Mouse (Mus musculus): Measurements from ENCODE around the gene Ifnb1.
A peak's percentile ranks its signal among the peaks of the same experiment; 100 is the strongest.
"Not testable (repeated sequence)": the region's sequence is repeated elsewhere in the genome, so short reads cannot be mapped to it uniquely, and the experiment has no call there.

Ifnb1 gene

DNA sequence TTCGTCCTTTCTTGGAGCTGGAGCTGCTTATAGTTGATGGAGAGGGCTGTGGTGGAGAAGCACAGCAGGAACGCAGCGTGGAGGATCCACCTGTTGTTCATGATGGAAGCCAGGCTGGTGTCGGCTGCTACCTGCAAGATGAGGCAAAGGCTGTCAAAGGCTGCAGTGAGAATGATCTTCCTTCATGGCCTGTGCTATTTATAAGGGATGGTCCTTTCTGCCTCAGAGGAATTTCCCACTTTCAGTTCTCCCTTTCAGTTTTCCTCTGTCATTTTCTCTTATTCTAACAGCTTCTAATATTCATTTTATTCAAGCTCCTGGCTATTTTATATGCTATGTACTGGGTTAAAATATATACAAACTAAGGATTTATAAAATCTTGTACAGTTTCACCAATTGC lies at the start of gene Ifnb1:
Gene Ifnb1 (minus strand): TSS at position 101 of the 400 bp plus-strand sequence.
- no peak for DNase-seq (ENCODE audit: low spot score in 2 of 2)

DNA sequence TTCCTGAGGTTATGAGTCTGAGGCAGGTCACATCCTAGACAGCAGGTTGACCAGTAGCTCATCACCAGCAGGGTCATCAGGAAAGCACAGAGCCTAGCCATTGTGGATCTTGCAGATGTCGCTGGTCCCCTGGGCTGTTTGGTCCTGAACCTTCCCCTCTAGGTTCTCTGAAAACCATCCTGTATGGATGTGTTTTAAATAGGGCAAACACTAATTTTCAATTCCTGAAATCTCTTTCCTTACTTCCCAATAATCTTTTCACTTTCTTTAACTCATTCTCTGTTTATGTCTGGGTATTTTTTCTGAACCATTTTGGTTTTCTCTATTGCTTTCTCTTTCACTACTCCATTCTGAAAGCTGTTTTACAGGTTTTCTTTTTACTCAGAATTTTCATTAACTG lies 49.1 kb upstream of the Ifnb1 start, which contains the start of gene Ifna14:
Gene Ifna14 (minus strand): TSS at position 101 of the 400 bp plus-strand sequence.
- DNase-seq (ENCODE audit: low spot score in 2 of 2) = no peak

DNA sequence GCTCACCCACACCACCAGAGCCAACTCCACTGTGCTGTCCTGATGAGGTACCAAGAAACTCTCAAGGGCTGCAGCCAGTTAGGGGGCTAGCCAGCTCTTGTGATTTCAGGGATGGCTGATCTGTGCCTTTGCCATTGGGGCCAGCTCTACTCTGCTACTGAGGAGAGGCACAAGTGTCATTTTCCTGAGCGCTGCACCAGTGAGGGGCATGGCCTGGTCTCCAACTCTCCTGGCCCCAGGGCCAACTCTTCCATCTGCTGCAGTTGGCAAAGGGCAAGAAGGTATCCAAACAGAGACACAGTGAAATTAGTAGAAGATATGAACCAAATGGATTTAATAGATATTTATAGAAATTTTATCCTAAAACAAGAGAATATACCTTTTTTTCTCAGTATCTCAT lies 39.2 kb upstream of the Ifnb1 start:
- no peak for DNase-seq (ENCODE audit: low spot score in 2 of 2)

DNA sequence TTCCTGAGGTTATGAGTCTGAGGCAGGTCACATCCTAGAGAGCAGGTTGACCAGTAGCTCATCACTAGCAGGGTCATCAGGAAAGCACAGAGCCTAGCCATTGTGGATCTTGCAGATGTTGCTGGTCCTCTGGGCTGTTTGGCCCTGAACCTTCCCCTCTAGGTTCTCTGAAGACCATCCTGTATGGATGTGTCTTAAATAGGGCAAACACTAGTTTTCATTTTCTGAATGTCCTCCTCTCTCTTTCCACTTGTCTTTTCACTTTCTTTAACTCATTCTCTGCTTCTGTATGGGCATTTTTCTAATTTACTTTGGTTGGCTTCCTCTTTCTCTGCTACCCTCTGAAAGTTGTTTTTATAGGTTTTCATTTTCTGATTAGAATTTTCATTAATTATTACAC lies 35.6 kb upstream of the Ifnb1 start, which contains the start of gene Ifna15:
Gene Ifna15 (minus strand): TSS at position 101 of the 400 bp plus-strand sequence.
- DNase-seq (ENCODE audit: low spot score in 2 of 2) = not testable (repeated sequence)

DNA sequence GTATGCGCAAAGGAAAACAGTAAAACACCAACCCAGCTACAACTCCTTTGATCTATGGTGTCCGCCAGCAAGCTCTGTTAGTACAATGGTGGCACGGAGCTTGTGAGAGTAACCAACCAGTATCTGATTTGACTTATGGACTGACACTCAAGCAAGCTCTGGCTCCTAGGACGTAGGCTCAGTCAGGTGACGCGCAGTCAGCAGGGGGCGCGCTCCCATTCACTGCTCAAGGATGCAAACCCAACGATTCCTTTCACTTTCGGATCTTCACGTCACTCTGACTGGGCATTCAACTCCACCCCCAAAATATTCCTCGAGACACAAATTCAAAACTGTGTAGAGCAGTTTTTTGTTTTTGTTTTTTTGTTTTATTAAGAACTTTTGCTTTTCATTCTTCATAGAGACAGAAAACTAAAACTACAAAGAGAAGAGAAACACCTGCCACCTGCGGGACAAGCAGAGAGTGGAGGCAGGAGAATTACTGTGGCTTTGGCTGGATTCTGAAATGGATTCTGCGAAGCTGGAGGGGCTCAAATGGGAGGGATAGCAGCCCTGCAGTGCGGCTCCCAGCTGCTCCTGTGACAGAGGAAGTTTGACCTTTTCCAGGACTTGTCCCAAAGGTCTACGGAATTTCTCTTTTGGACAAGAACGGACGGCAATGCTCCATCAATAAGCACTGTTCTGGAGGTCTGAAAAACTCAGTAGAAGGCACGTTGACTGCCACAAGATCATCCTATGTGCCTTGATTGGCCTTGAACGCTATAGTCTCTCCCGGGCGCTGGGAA lies 27.8 kb upstream of the Ifnb1 start:
- peak; percentile 28 to 39 for DNase-seq (ENCODE audit: low spot score in 2 of 2)

DNA sequence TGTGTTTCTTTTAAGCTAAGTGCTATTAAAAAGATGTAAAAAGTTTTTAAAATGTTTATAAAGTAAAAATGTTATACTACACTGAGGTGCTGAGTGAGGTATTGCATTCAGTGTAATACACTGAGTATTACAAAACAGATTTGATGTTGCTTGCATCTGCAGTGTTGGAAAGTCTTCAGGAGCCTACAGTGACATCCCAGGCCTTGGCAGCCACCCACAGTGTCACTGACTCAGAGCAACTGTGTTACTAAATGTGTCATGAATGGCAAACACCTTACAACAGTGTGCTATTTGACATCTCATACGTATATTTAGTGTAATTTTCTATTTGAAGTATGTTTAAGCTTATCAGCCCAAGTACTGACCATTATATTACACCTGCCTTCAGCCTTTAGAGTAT lies 25.4 kb upstream of the Ifnb1 start:
- no peak for DNase-seq (ENCODE audit: low spot score in 2 of 2)

DNA sequence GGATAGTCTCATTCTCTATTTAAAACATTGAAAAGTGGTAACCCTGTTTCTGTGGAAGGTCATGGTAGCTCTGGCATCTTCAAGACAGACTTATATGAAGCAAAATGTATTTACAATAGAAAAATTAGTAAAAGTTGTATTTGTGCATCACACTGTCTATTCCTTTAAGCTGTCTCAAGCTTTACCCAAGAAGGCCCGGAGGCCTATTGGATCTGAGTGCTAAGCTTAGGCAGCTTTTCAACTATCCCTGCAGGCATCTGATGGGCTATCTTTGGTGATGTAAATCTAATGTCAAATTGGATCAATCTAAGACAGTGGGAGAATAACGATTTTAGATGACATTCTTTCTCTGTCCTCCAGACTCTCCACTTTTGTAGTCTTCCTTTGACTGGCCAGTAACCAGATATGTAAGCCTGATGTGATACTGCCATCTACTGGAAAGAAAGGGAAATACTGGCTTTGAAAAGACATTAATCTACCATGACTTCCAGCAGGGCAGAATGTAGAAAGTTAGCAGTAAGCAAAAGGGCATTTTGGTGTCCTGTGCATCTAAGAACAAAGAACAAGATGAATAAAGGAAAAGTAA lies 21.2 kb upstream of the Ifnb1 start:
- no peak for DNase-seq (ENCODE audit: low spot score in 2 of 2)

DNA sequence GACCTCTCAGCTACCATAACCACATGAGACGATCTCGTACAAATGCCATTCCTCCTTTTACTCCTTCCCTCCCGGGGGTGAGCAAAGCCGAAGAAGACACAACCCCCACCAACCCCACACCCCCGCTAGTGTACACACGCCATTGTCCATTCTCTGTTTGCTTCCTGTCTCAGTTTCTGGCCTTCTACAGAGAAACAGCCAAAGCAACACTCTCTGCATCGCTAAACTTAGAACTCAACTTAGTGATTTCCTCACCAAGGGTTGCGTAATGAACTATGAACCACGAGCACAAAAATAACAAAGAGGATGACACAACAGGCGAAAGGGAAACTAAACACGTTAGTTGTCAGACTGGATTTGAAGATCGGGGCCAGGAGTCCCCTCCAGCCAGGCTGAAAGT lies 14.8 kb upstream of the Ifnb1 start:
- no peak for DNase-seq (ENCODE audit: low spot score in 2 of 2)

DNA sequence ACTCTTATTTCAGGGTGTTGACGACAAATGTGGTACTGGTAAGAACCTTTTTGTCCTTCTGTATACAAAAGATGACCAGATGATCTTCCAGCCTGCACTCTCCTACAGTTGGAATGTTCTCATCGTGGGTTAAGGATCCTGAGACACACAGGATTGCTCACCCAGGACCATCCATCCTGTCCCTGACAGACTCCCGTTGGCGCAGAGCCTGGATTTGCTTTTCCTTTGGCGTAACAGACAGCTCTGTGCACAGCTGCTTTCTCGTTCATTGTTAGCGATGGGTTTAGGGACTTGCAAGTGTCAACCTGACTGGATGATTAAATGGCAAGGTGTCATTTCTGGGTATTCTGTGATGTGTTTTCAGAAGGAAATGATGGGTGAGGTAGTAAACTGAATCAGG lies 14.1 kb upstream of the Ifnb1 start:
- no peak for DNase-seq (ENCODE audit: low spot score in 2 of 2)

DNA sequence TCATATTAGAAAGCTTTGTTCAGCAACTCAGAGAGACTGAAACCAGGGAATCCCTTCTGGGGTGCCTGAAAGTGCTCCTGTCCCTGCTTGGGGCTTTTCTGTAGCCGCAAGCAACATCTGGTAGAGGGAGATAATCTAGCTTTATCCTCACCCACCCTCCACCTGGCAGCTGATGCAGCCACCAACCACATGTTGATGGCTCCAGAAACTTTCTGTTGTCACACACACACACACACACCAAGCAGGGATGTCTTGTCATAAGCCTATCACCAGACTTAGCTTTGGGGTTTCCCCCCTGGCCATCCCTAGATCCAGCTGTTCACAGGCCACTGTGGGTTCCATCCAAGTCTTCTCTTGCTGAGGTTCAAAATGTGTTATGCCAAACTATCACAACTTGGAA lies 13.2 kb upstream of the Ifnb1 start:
- no peak for DNase-seq (ENCODE audit: low spot score in 2 of 2)

DNA sequence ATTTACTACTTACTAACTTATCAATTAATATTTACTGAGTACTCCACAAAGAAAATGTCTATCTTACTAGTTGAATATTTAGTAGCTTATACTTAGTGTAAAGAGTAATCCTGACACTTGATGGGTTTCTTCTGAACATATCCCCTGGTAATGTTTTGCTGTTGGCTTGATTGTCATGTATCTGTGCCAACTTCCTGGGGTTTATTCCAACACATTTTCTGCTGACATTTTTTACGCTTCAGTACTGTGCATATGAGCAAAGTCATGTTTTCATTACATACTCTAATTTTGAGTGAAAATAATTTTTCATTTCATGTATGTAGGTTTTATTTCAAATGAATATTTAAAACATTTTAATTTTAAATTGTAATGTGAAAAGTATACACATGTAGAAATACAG lies 12.3 kb upstream of the Ifnb1 start:
- DNase-seq (ENCODE audit: low spot score in 2 of 2) = no peak

DNA sequence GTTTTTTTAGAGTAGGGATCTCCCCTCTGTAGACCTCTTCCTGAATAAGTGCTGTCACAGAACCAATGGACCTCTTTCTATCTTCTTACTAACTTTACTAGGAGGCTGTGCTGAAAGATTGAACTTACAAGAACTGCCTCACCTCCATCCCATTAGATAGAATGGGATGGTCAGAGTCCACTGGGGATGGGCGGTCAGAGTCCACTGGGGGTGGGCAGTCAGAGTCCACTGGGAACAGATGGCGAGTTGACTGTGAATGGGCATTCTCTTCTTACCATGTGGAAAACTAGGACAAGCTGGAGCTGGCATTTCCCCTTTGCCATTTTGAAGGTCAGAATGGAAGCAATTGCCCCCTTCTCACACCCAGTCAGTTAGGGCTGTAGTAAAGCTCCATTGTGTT lies 10.9 kb upstream of the Ifnb1 start:
- no peak for DNase-seq (ENCODE audit: low spot score in 2 of 2)

DNA sequence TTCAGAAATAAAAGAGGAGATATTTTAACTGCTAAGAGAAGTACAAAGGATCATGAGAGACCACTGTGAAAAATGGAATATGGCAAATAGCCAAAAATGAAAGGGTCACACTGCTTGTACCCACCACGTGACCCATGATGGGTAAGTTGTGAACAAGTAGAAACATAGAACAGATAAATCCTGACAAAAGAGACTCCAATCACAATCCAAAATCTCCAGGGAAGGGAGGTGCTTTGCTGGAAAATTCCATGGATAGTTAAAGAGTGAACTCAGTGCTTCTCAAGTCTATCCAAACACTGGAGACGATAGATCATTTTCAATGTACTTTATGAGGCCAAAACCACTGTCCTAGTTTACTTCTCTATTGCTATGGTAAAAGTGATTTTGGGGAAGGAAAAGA lies 8.3 kb upstream of the Ifnb1 start:
- DNase-seq (ENCODE audit: low spot score in 2 of 2) = no peak

DNA sequence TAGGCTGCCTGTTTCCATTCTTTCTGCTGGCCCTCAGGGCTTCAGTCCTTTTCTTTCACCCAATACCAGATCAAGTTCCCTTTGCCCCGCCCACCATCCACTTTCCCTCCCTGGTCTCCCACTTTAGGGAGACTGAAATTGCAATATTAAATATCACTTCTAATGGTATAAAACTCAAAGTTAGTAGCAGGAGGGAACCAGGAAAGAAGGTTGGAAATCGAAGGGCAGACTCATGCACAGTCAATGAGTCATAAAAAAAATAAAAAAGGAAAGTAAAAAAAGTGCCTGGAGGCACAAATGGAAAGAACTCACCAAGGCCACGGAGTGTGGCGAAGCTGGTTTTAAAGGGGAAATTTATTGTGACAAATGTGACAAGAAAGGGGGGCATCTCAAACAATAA lies 7.7 kb upstream of the Ifnb1 start:
- DNase-seq (ENCODE audit: low spot score in 2 of 2) = no peak

DNA sequence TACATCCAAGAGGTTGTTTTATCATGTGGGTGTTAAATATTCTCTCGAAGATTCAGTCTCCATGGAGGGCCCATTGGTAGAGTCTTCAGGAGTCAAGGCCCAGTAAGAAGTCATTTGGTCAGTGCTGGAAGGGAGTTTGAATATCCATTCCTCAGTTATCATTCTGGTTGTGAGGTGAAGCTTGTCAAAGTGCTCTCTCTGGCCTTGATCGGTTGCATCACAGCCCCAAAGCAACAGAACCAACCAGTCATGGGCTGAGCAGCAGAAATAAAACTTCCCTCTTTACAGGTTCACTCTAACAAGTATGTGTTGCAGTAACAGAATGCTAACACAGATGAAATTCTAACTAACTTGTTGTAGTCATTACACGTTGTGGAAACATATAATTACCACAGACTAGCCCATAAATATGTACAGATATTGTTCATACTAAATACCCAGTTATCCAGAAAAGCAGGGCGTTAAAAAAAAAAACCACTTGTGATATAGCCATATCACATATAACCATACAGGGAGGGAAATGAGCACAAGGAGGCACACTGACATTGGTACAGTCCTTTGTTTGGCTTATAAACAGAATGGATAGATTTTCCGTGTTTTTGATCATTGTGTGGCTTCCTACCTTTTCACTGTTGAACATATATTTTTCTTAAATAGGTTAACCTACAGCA lies 3.9 kb upstream of the Ifnb1 start:
- no peak for DNase-seq (ENCODE audit: low spot score in 2 of 2)

DNA sequence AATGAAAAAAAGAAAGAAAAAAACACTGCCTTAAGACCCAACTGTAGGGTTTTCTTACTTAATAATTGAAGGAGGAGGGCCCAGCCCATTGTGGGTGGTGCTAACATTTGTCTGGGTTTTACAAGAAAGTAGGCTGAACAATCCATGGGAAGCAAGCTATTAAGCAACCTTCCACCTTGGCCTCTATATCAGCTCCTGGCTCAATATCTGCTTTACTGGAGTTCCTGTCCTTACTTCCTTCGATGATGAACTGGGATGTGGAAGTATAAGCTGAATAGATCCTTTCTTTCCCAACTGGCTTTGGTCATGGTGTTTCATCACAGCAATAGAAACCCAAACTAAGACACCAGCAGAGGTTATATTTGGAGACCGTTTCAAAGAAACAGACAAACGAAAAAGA lies 2.8 kb upstream of the Ifnb1 start:
- no peak for DNase-seq (ENCODE audit: low spot score in 2 of 2)

DNA sequence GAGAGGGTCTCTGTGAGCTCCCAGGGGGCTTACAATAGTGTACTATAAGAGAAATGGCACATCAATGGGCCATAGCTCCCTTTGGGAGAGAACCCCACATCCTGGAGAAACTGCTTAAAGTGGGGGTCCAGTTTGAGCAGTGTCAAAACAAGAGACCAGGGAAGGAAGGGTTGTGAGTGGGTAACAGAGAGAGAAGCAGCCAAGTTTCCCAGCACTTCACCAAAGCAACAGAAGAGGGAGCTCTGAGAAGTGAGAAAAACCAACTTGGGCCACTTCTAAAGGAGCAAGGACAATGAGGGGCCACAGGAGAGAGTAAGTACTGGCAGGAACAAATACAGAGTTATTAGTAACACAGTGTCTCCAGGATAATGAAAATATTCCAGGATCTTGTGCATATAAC lies 667 bp upstream of the Ifnb1 start:
- DNase-seq (ENCODE audit: low spot score in 2 of 2) = no peak

DNA sequence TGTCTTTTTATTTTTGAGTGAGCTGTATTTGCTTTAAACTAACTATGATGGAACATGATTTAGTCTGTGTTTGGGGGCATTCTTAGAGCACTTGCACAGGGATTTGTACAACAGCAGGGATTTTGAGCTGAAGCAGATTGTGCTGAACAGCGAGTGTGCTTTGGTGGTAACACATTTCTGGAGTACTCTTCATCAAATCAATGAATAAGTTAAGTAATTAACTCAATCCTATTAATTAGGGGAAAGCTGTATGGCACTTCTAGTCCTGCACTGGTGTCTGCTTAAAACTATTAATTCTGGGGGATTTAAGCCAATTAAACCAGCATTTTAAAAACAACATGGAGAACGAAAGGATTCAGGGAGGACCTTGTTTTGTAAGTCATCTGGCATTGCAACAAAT lies 4.6 kb downstream of the Ifnb1 start:
- no peak for DNase-seq (ENCODE audit: low spot score in 2 of 2)

DNA sequence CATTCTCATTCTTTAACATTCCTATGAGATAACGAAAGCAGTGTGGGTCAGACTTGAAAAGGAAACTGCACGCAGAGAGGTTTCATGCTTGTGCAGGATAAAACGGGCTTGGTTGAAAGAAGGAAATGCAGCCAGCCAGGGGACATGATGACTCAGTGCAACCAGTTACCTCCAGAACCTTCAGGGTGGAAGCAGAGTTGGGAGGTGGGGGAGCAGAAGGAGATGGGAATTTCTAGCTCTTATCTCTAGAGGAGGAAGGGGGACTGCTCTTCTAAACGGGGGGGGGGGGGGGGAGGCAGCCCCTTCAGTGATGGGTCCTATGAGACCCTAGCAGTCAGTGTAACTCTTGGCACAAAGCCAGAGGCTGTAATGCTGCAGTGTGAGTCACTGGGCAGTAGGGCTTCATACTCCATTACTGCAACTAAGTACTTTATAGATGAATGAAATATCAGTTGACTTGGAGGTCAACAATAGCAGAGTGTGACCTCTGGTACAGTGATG lies 6.8 kb downstream of the Ifnb1 start:
- no peak for DNase-seq (ENCODE audit: low spot score in 2 of 2)

DNA sequence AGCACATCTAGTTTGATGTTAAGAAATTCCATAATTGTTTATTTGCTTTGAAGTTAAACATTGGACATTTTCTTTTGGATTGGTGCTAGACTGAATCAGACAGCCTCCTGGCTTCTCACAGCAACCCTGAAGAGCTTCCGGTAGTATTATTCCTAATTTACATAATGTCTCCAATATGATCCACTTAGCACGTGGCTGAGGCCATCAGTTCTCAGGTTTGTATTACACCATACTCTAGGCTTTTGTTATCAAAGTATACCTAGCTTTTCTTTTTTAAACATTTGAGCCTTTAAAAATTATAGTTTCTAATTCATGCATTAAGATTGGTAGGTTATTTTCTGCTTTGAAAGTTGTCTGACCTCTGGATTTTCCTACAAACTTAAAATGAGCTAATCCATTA lies 7.3 kb downstream of the Ifnb1 start:
- no peak for DNase-seq (ENCODE audit: low spot score in 2 of 2)

DNA sequence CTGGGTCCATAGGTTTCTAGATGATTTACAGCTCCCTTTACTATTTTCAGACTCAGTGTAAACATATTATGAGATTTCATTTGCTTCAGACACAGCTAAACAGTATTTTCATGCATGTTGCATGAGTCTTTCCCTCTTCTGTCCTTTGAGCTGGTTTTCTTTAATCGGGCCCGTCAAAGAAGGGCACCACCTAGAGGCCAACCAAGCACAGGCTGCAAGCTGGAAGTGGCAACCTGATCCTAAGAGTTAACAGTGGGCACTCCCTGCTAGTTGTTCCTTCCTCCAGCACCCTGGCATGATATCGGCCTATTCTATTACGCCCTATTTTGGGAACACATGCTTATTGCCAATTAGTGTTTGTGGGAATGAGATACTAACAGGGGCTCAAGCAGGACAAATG lies 8.2 kb downstream of the Ifnb1 start:
- DNase-seq (ENCODE audit: low spot score in 2 of 2) = peak; percentile 12 to 25

DNA sequence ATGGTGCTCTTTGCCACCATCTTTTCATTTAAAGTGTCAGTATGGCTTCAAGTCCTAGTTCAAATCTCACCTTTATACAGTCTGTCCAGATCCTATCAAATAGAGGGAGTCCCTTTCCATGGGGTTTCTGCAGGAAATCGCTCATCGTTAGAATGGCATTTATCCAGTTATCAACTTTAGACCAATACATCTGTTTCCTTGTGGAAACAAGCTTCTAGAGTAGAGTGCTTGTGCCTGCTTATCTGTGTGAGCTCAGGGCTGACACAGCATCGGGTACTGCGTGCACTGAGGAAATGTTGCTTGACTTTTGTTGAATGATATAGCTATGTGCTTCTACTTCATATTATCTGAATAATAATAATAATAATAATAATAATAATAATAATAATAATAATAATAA lies 8.8 kb downstream of the Ifnb1 start:
- DNase-seq (ENCODE audit: low spot score in 2 of 2) = no peak

DNA sequence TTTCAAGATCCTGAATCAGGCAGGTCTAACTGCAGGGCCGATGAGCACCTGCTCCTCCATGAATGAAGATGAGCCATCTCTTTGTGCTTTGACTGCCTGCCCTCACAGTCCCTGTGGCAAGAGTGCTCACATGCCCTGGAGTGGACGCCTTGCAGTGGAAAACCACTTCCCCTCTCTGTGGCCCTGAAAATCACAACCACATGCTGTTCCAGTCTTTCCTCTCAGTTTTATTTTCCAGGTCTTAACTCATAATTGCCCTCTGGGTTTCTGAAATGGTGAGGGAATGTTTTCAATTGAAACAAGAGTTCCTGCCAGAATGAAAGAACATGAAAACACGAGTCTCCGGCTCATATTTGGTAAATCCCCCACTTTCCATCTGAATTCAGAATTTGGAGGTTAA lies 18.8 kb downstream of the Ifnb1 start:
- no peak for DNase-seq (ENCODE audit: low spot score in 2 of 2)
